Mouse (Mus musculus): ENCODE measurements at regions not wholly inside any gene's neighbourhood (a gene's known extent, or its start where the extent isn't known, plus 50 kb on each side); places are given as distances from the start of the nearest gene placed in this dataset.
A peak's percentile ranks its signal among the peaks of the same experiment; 100 is the strongest.

- no peaks in the 10 kb centered on the region for H3K36me3 ChIP-seq (ENCODE audit: control insufficient read depth, insufficient read depth, low read length)
- H3K27me3 ChIP-seq (ENCODE audit: control insufficient read depth, insufficient read depth, low read length), result no peaks in the 10 kb centered on the region
- DNase-seq (ENCODE audit: low spot score), result peak; percentile 40
- H3K4me3 ChIP-seq (ENCODE audit: low read depth, low read length), result no peak overlapping the region
- no peaks in the 10 kb centered on the region for H3K9me3 ChIP-seq (ENCODE audit: control insufficient read depth, low read length)
- WGBS, result 31% methylated on average over 4 of the region's 4 CpGs
- H3K4me1 ChIP-seq (ENCODE audit: control insufficient read depth, insufficient read depth, low read length), result no peaks in the 10 kb centered on the region
- no peak overlapping the region for H3K27ac ChIP-seq (ENCODE audit: low read depth, low read length)
- H3K9ac ChIP-seq (ENCODE audit: low read length), result no peak overlapping the region
- H3K4me2 ChIP-seq (ENCODE audit: low read depth), result no peak overlapping the region
- ATAC-seq (ENCODE audit: insufficient read depth, low FRiP score, low TSS enrichment), result no peak; the same call in 1 of the 2 replicates
These were observed 164.3 kb downstream of the Sdhaf3 start for GRCm38 (mm10) chr6:7120136-7120535.

GRCm38 (mm10) chr6:7133042-7133441 lies 177.2 kb downstream of the Sdhaf3 start:
- H3K4me3 ChIP-seq (ENCODE audit: low read depth, low read length), result no peak overlapping the region
- H3K27ac ChIP-seq (ENCODE audit: low read depth, low read length), result no peak overlapping the region
- H3K9me3 ChIP-seq (ENCODE audit: control insufficient read depth, low read length), result no peaks in the 10 kb centered on the region
- ATAC-seq (ENCODE audit: insufficient read depth, low FRiP score, low TSS enrichment) (no peak), DNase-seq (ENCODE audit: low spot score) (no peak)
- WGBS, result 97% methylated on average over 10 of the region's 11 CpGs
- H3K9ac ChIP-seq (ENCODE audit: low read length), result no peak overlapping the region
- no peaks in the 10 kb centered on the region for H3K36me3 ChIP-seq (ENCODE audit: control insufficient read depth, insufficient read depth, low read length)
- no peaks in the 10 kb centered on the region for H3K4me1 ChIP-seq (ENCODE audit: control insufficient read depth, insufficient read depth, low read length)
- no peak overlapping the region for H3K4me2 ChIP-seq (ENCODE audit: low read depth)
- H3K27me3 ChIP-seq (ENCODE audit: control insufficient read depth, insufficient read depth, low read length), result no peaks in the 10 kb centered on the region

GRCm38 (mm10) chr6:7134062-7134461 lies 178.3 kb downstream of the Sdhaf3 start:
- Histone ChIP-seq H3K27ac (ENCODE audit: low read depth, low read length) (no peak overlapping the region), H3K36me3 (ENCODE audit: control insufficient read depth, insufficient read depth, low read length) (no peaks in the 10 kb centered on the region), H3K4me2 (ENCODE audit: low read depth) (no peak overlapping the region), H3K4me3 (ENCODE audit: low read depth, low read length) (no peak overlapping the region), H3K27me3 (ENCODE audit: control insufficient read depth, insufficient read depth, low read length) (no peaks in the 10 kb centered on the region), H3K9ac (ENCODE audit: low read length) (no peak overlapping the region), H3K4me1 (ENCODE audit: control insufficient read depth, insufficient read depth, low read length) (no peaks in the 10 kb centered on the region), H3K9me3 (ENCODE audit: control insufficient read depth, low read length) (no peaks in the 10 kb centered on the region)
- 78% methylated on average over 4 of the region's 4 CpGs for WGBS
- no peak for ATAC-seq (ENCODE audit: insufficient read depth, low FRiP score, low TSS enrichment)
- no peak for DNase-seq (ENCODE audit: low spot score)

GRCm38 (mm10) chr6:7134888-7135287 lies 179.1 kb downstream of the Sdhaf3 start:
- no peaks in the 10 kb centered on the region for H3K36me3 ChIP-seq (ENCODE audit: control insufficient read depth, insufficient read depth, low read length)
- H3K27me3 ChIP-seq (ENCODE audit: control insufficient read depth, insufficient read depth, low read length), result no peaks in the 10 kb centered on the region
- ATAC-seq (ENCODE audit: insufficient read depth, low FRiP score, low TSS enrichment) (no peak), DNase-seq (ENCODE audit: low spot score) (no peak)
- H3K4me2 ChIP-seq (ENCODE audit: low read depth), result no peak overlapping the region
- no peak overlapping the region for H3K4me3 ChIP-seq (ENCODE audit: low read depth, low read length)
- H3K9me3 ChIP-seq (ENCODE audit: control insufficient read depth, low read length), result no peaks in the 10 kb centered on the region
- no peak overlapping the region for H3K27ac ChIP-seq (ENCODE audit: low read depth, low read length)
- 85% methylated on average over 1 of the region's 1 CpGs for WGBS
- H3K9ac ChIP-seq (ENCODE audit: low read length), result no peak overlapping the region
- no peaks in the 10 kb centered on the region for H3K4me1 ChIP-seq (ENCODE audit: control insufficient read depth, insufficient read depth, low read length)

- no peaks in the 10 kb centered on the region for H3K9me3 ChIP-seq (ENCODE audit: control insufficient read depth, low read length)
- no peak overlapping the region for H3K9ac ChIP-seq (ENCODE audit: low read length)
- H3K36me3 ChIP-seq (ENCODE audit: control insufficient read depth, insufficient read depth, low read length), result no peaks in the 10 kb centered on the region
- no peak overlapping the region for H3K27ac ChIP-seq (ENCODE audit: low read depth, low read length)
- H3K4me3 ChIP-seq (ENCODE audit: low read depth, low read length), result no peak overlapping the region
- ATAC-seq (ENCODE audit: insufficient read depth, low FRiP score, low TSS enrichment), result no peak
- H3K4me1 ChIP-seq (ENCODE audit: control insufficient read depth, insufficient read depth, low read length), result no peaks in the 10 kb centered on the region
- H3K27me3 ChIP-seq (ENCODE audit: control insufficient read depth, insufficient read depth, low read length), result no peaks in the 10 kb centered on the region
- no peak for DNase-seq (ENCODE audit: low spot score)
- no peak overlapping the region for H3K4me2 ChIP-seq (ENCODE audit: low read depth)
- 89% methylated on average over 2 of the region's 2 CpGs for WGBS
These were observed 225.9 kb downstream of the Sdhaf3 start for GRCm38 (mm10) chr6:7181711-7182110.

GRCm38 (mm10) chr6:7199046-7199599 lies 243.3 kb downstream of the Sdhaf3 start:
- Histone ChIP-seq H3K9me3 (ENCODE audit: control insufficient read depth, low read length) (no peaks in the 10 kb centered on the region), H3K9ac (ENCODE audit: low read length) (no peak overlapping the region), H3K36me3 (ENCODE audit: control insufficient read depth, insufficient read depth, low read length) (no peaks in the 10 kb centered on the region), H3K4me2 (ENCODE audit: low read depth) (no peak overlapping the region), H3K27ac (ENCODE audit: low read depth, low read length) (no peak overlapping the region), H3K4me1 (ENCODE audit: control insufficient read depth, insufficient read depth, low read length) (no peaks in the 10 kb centered on the region), H3K4me3 (ENCODE audit: low read depth, low read length) (no peak overlapping the region), H3K27me3 (ENCODE audit: control insufficient read depth, insufficient read depth, low read length) (no peaks in the 10 kb centered on the region)
- DNase-seq (ENCODE audit: low spot score) (no peak), ATAC-seq (ENCODE audit: insufficient read depth, low FRiP score, low TSS enrichment) (no peak)
- WGBS, result 62% methylated on average over 8 of the region's 8 CpGs

- DNase-seq (ENCODE audit: low spot score) (no peak), ATAC-seq (ENCODE audit: insufficient read depth, low FRiP score, low TSS enrichment) (no peak)
- Histone ChIP-seq H3K9ac (ENCODE audit: low read length) (no peak overlapping the region), H3K36me3 (ENCODE audit: control insufficient read depth, insufficient read depth, low read length) (no peaks in the 10 kb centered on the region), H3K4me1 (ENCODE audit: control insufficient read depth, insufficient read depth, low read length) (no peaks in the 10 kb centered on the region), H3K9me3 (ENCODE audit: control insufficient read depth, low read length) (no peaks in the 10 kb centered on the region), H3K4me2 (ENCODE audit: low read depth) (no peak overlapping the region), H3K4me3 (ENCODE audit: low read depth, low read length) (no peak overlapping the region), H3K27ac (ENCODE audit: low read depth, low read length) (no peak overlapping the region), H3K27me3 (ENCODE audit: control insufficient read depth, insufficient read depth, low read length) (no peaks in the 10 kb centered on the region)
- WGBS, result 63% methylated on average over 4 of the region's 4 CpGs
These were observed 260.1 kb downstream of the Sdhaf3 start for GRCm38 (mm10) chr6:7215880-7216279.

GRCm38 (mm10) chr6:7252286-7252685 lies 296.5 kb downstream of the Sdhaf3 start:
- Histone ChIP-seq H3K9ac (ENCODE audit: low read length) (no peak overlapping the region), H3K4me2 (ENCODE audit: low read depth) (no peak overlapping the region), H3K27ac (ENCODE audit: low read depth, low read length) (no peak overlapping the region), H3K36me3 (ENCODE audit: control insufficient read depth, insufficient read depth, low read length) (no peaks in the 10 kb centered on the region), H3K27me3 (ENCODE audit: control insufficient read depth, insufficient read depth, low read length) (no peaks in the 10 kb centered on the region), H3K4me3 (ENCODE audit: low read depth, low read length) (no peak overlapping the region), H3K4me1 (ENCODE audit: control insufficient read depth, insufficient read depth, low read length) (no peaks in the 10 kb centered on the region), H3K9me3 (ENCODE audit: control insufficient read depth, low read length) (no peaks in the 10 kb centered on the region)
- WGBS, result 70% methylated on average over 7 of the region's 7 CpGs
- ATAC-seq (ENCODE audit: insufficient read depth, low FRiP score, low TSS enrichment) (no peak), DNase-seq (ENCODE audit: low spot score) (no peak)

GRCm38 (mm10) chr6:7277431-7277830 lies 277.2 kb upstream of the Tac1 start:
- DNase-seq (ENCODE audit: low spot score) (no peak), ATAC-seq (ENCODE audit: insufficient read depth, low FRiP score, low TSS enrichment) (no peak)
- Histone ChIP-seq H3K4me1 (ENCODE audit: control insufficient read depth, insufficient read depth, low read length) (no peaks in the 10 kb centered on the region), H3K27me3 (ENCODE audit: control insufficient read depth, insufficient read depth, low read length) (no peaks in the 10 kb centered on the region), H3K4me2 (ENCODE audit: low read depth) (no peak overlapping the region), H3K4me3 (ENCODE audit: low read depth, low read length) (no peak overlapping the region), H3K9me3 (ENCODE audit: control insufficient read depth, low read length) (no peaks in the 10 kb centered on the region), H3K27ac (ENCODE audit: low read depth, low read length) (no peak overlapping the region), H3K9ac (ENCODE audit: low read length) (no peak overlapping the region), H3K36me3 (ENCODE audit: control insufficient read depth, insufficient read depth, low read length) (no peaks in the 10 kb centered on the region)
- 47% methylated on average over 4 of the region's 4 CpGs for WGBS
